Mouse (Mus musculus): Measurements from ENCODE around the gene Pdxp. TPM values are rescaled to one million over a fixed set of nuclear protein-coding genes. Genes with fewer than 3 reads are reported as not detected.

Pdxp gene
- polyA plus RNA-seq, 1 experiment from 2014 or later = 1.9 TPM

DNA sequence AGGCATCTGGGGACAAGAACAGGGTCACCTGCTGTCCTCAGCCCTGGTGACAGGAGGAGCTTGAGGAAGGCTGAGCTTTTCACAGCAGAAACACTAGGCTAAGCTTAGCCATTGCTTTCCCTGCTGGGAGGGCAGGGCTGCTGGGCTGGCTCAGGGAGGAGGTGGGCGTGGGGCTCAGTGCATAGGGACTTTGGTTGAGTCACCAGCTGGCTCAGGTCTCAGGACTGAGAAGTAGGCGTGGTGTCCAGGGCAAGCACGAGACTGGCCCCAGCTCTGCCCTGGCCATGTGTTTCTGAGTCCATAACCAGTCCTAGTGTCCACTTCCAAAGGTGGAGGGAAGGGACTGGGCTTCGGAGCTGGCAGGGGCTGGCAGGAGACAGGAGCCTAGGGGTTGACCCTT is 46.4 kb downstream of the Pdxp start:
- DNase-seq = no peak
- 49% methylated on average over 4 of the region's 4 CpGs for WGBS (ENCODE audit: insufficient replicate concordance)

GRCm38 (mm10) chr15:78962885-78963284 is 49.2 kb downstream of the Pdxp start:
- H3K4me1 ChIP-seq (ENCODE audit: insufficient read depth) = no peaks in the 10 kb centered on the region
- H3K9ac ChIP-seq (replicated peaks) = no peak overlapping the region
- H3K4me3 ChIP-seq (ENCODE audit: low read depth, low read length) = no peak overlapping the region
- no peak overlapping the region for H3K4me2 ChIP-seq (ENCODE audit: low read depth, low read length)
- no peaks in the 10 kb centered on the region for H3K9me3 ChIP-seq (ENCODE audit: low read length)
- no peaks in the 10 kb centered on the region for H3K36me3 ChIP-seq (replicated peaks; ENCODE audit: insufficient read depth, low read length)
- H3K27ac ChIP-seq (ENCODE audit: low read depth) = no peak overlapping the region
- ATAC-seq (peak; percentile 95), DNase-seq (peak; percentile 86)
- WGBS (ENCODE audit: insufficient replicate concordance) = 42% methylated on average over 2 of the region's 2 CpGs
- no peaks in the 10 kb centered on the region for H3K27me3 ChIP-seq (ENCODE audit: insufficient read depth, low read length)
- TF ChIP-seq EP300 (IDR thresholded peaks at IDR 0.05; ENCODE audit: low read depth) = no peak
- peak; percentile 91 for TF ChIP-seq CTCF (IDR thresholded peaks at IDR 0.05; ENCODE audit: low read depth)

More for the DNA sequence above, 46.4 kb downstream of the Pdxp start:
- no peak overlapping the region for H3K27ac ChIP-seq (ENCODE audit: low read depth)
- H3K9ac ChIP-seq (replicated peaks) = no peak overlapping the region
- H3K4me3 ChIP-seq (ENCODE audit: low read depth, low read length) = no peak overlapping the region
- H3K4me2 ChIP-seq (ENCODE audit: low read depth, low read length) = no peak overlapping the region
- TF ChIP-seq CTCF (IDR thresholded peaks at IDR 0.05; ENCODE audit: low read depth) (no peak), EP300 (IDR thresholded peaks at IDR 0.05; ENCODE audit: low read depth) (no peak)
- no peaks in the 10 kb centered on the region for H3K36me3 ChIP-seq (replicated peaks; ENCODE audit: insufficient read depth, low read length)
- no peaks in the 10 kb centered on the region for H3K4me1 ChIP-seq (ENCODE audit: insufficient read depth)
- H3K9me3 ChIP-seq (ENCODE audit: low read length) = no peaks in the 10 kb centered on the region
- H3K27me3 ChIP-seq (ENCODE audit: insufficient read depth, low read length) = no peaks in the 10 kb centered on the region
- no peak for ATAC-seq

Small RNAs within 50 kb of the gene (microRNA-seq; reads per million reads assigned to microRNA genes)
- not detected for gene Mir6955

Other genes starting within 250 kb of the Pdxp start
- not detected in 2 replicates for gene Elfn2, start 195.1 kb upstream of the Pdxp start, polyA plus RNA-seq (2015; fragmentation: Nextera tagmentation; extraction: Ambion mirVana)
- gene Mfng, start 140.4 kb upstream of the Pdxp start, polyA plus RNA-seq (2015; fragmentation: Nextera tagmentation; extraction: Ambion mirVana) = 4.7 and 4.8 TPM in 2 replicates
- 1.5 and 1.8 TPM in 2 replicates for gene Card10, start 110.9 kb upstream of the Pdxp start, polyA plus RNA-seq (2015; fragmentation: Nextera tagmentation; extraction: Ambion mirVana)
- gene Cdc42ep1, start 71.3 kb upstream of the Pdxp start, polyA plus RNA-seq (2015; fragmentation: Nextera tagmentation; extraction: Ambion mirVana) = 12.6 and 19.8 TPM in 2 replicates
- 3.4 TPM in 2 replicates for gene Lgals2, start 58.4 kb upstream of the Pdxp start, polyA plus RNA-seq (2015; fragmentation: Nextera tagmentation; extraction: Ambion mirVana)
- 12.9 and 14.8 TPM in 2 replicates for gene Gga1, start 36.7 kb upstream of the Pdxp start, polyA plus RNA-seq (2015; fragmentation: Nextera tagmentation; extraction: Ambion mirVana)
- 0.07 TPM in 1 of 2 replicates, not detected in the other for gene Gm49510, start 14.3 kb upstream of the Pdxp start, polyA plus RNA-seq (2015; fragmentation: Nextera tagmentation; extraction: Ambion mirVana)
- 7.4 and 8.2 TPM in 2 replicates for gene Sh3bp1, start 14.2 kb upstream of the Pdxp start, polyA plus RNA-seq (2015; fragmentation: Nextera tagmentation; extraction: Ambion mirVana)
- 93.4 and 102 TPM in 2 replicates for gene Lgals1, start 12.8 kb downstream of the Pdxp start, polyA plus RNA-seq (2015; fragmentation: Nextera tagmentation; extraction: Ambion mirVana)
- 20.3 and 21.5 TPM in 2 replicates for gene Nol12, start 21.0 kb downstream of the Pdxp start, polyA plus RNA-seq (2015; fragmentation: Nextera tagmentation; extraction: Ambion mirVana)
- gene Triobp, start 33.8 kb downstream of the Pdxp start, polyA plus RNA-seq (2015; fragmentation: Nextera tagmentation; extraction: Ambion mirVana) = 11.9 and 12.7 TPM in 2 replicates
- 125 and 140 TPM in 2 replicates for gene H1f0, start 114.5 kb downstream of the Pdxp start, polyA plus RNA-seq (2015; fragmentation: Nextera tagmentation; extraction: Ambion mirVana)
- 0.08 and 0.16 TPM in 2 replicates for gene Galr3, start 128.0 kb downstream of the Pdxp start, polyA plus RNA-seq (2015; fragmentation: Nextera tagmentation; extraction: Ambion mirVana)
- gene Ankrd54, start 149.0 kb downstream of the Pdxp start, polyA plus RNA-seq (2015; fragmentation: Nextera tagmentation; extraction: Ambion mirVana) = 21.3 and 22.5 TPM in 2 replicates
- gene Eif3l, start 161.3 kb downstream of the Pdxp start, polyA plus RNA-seq (2015; fragmentation: Nextera tagmentation; extraction: Ambion mirVana) = 70.9 and 76.4 TPM in 2 replicates
- gene Micall1, start 195.0 kb downstream of the Pdxp start, polyA plus RNA-seq (2015; fragmentation: Nextera tagmentation; extraction: Ambion mirVana) = 0.92 and 1.3 TPM in 2 replicates
- gene Polr2f, start 227.1 kb downstream of the Pdxp start, polyA plus RNA-seq (2015; fragmentation: Nextera tagmentation; extraction: Ambion mirVana) = 129 and 130 TPM in 2 replicates
- 0.72 and 1.2 TPM in 2 replicates for gene 1700088E04Rik, start 227.3 kb downstream of the Pdxp start, polyA plus RNA-seq (2015; fragmentation: Nextera tagmentation; extraction: Ambion mirVana)

All from liver, postnatal 0 days (tissue).